16 mouse cellular contexts compared by ENCODE assay signal in the genomic region with DNA sequence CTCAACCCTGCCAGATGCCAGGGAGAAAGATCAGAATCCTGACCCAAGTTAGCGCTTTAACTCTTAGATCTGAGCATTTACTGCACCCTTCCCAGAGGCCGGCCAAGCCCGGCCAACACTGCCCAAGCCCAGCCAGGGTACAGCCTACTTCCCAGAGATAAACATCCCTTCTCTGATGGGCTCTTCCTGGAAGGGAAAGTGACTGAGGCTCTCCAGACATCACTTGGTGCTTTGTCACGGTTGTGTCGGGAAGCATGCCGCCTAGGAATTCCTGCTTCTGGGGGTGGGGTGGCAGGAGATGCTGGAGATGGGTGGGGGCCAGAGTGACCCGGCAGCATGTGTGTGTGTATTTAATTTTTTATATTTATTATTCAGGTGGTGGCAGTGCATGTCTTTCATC. TPM values are rescaled to one million over a fixed set of nuclear protein-coding genes. Genes with fewer than 3 reads are reported as not detected.
A peak's percentile ranks its signal among the peaks of the same experiment; 100 is the strongest.
DNase-seq lines count a peak whose midpoint lies in the region; ATAC-seq lines count a peak whose summit lies in the region.
"Had no signal": no experiment of that assay in that cellular context is flagged by ENCODE, and none has a peak within 500 bp of the region (broad histone marks: within the 10 kb centered on the region; RNA-seq: fewer than 3 reads in every experiment).

No protein-coding gene starts in this region.

- intact Hi-C loops in heart, postnatal 36 days (cut with DNase I) = no loop called here
- intact Hi-C loops in left cerebral cortex, postnatal 25 days (cut with DNase I) = no loop called here

- H3K36me3 ChIP-seq in kidney, embryonic 15.5 days = peaks cover 47% of the 10 kb centered on the region
- peaks cover 13% of the 10 kb centered on the region for H3K36me3 ChIP-seq in lung, embryonic 16.5 days (ENCODE audit: control insufficient read depth, insufficient read depth, low read length)
- peaks cover 24% of the 10 kb centered on the region for H3K36me3 ChIP-seq in hindbrain, embryonic 13.5 days

- 69% methylated on average over 7 of the region's 7 CpGs for WGBS in kidney, embryonic 15.5 days
- 38% methylated on average over 7 of the region's 7 CpGs for WGBS in lung, embryonic 16.5 days
- 92% methylated on average over 7 of the region's 7 CpGs for WGBS in hindbrain, embryonic 13.5 days

- no peaks in the 10 kb centered on the region for H3K27me3 ChIP-seq in kidney, embryonic 15.5 days
- no peaks in the 10 kb centered on the region for H3K27me3 ChIP-seq in lung, embryonic 16.5 days (ENCODE audit: control insufficient read depth, insufficient read depth, low read depth, low read length)
- no peaks in the 10 kb centered on the region for H3K27me3 ChIP-seq in hindbrain, embryonic 13.5 days
- H3K27me3 ChIP-seq: midbrain, embryonic 13.5 days had no signal

- no peak for ATAC-seq in kidney, embryonic 15.5 days (replicated peaks; ENCODE audit: low FRiP score)
- peak; percentile 47; the same call in 1 of the 2 replicates for ATAC-seq in lung, embryonic 16.5 days (ENCODE audit: low read depth)
- no peak for ATAC-seq in hindbrain, embryonic 13.5 days (ENCODE audit: low FRiP score)
- ATAC-seq: hindbrain, postnatal 0 days; midbrain, embryonic 13.5 days had no signal

- DNase-seq in heart, adult 11 months = peak; percentile 91
- no peak for DNase-seq in heart, postnatal 36 days
- DNase-seq in kidney, adult 8-10 months = no peak
- DNase-seq in Muller cell, postnatal 12 days (ENCODE audit: inconsistent ontology term) = peak; percentile 27
- DNase-seq in left cerebral cortex, postnatal 25 days (ENCODE audit: low spot score in 2 of 2) = no peak
- DNase-seq: adrenal gland, adult 8-10 months; cerebellum, postnatal 10 days; left cerebral cortex, postnatal 4 days; thymus, adult 2 months had no signal

- peak overlapping the region; percentile 15; the same call in 1 of the 2 replicates for H3K27ac ChIP-seq in kidney, embryonic 15.5 days
- peak overlapping the region; percentile 36 for H3K27ac ChIP-seq in lung, embryonic 16.5 days (ENCODE audit: low read length)
- no peak overlapping the region for H3K27ac ChIP-seq in hindbrain, embryonic 13.5 days
- H3K27ac ChIP-seq: hindbrain, postnatal 0 days; macrophage; midbrain, embryonic 13.5 days had no signal

- H3K9ac ChIP-seq in kidney, embryonic 15.5 days = no peak overlapping the region
- no peak overlapping the region for H3K9ac ChIP-seq in lung, embryonic 16.5 days (ENCODE audit: low read length)
- H3K9ac ChIP-seq in hindbrain, embryonic 13.5 days = no peak overlapping the region
- H3K9ac ChIP-seq: midbrain, embryonic 13.5 days had no signal

- no peak overlapping the region for H3K4me2 ChIP-seq in kidney, embryonic 15.5 days
- no peak overlapping the region for H3K4me2 ChIP-seq in lung, embryonic 16.5 days (ENCODE audit: low read depth, low read length)
- no peak overlapping the region for H3K4me2 ChIP-seq in hindbrain, embryonic 13.5 days
- H3K4me2 ChIP-seq: midbrain, embryonic 13.5 days had no signal

- no peaks in the 10 kb centered on the region for H3K9me3 ChIP-seq in kidney, embryonic 15.5 days (replicated peaks)
- no peaks in the 10 kb centered on the region; the same call in 1 of the 2 replicates for H3K9me3 ChIP-seq in lung, embryonic 16.5 days (ENCODE audit: control insufficient read depth, low read length)
- H3K9me3 ChIP-seq in hindbrain, embryonic 13.5 days = no peaks in the 10 kb centered on the region
- H3K9me3 ChIP-seq: midbrain, embryonic 13.5 days had no signal

- peaks cover 51% of the 10 kb centered on the region for H3K4me1 ChIP-seq in kidney, embryonic 15.5 days
- H3K4me1 ChIP-seq in lung, embryonic 16.5 days (replicated peaks; ENCODE audit: control insufficient read depth, insufficient read depth, low read length) = peaks cover 59% of the 10 kb centered on the region
- peaks cover 41% of the 10 kb centered on the region for H3K4me1 ChIP-seq in hindbrain, embryonic 13.5 days (replicated peaks)

- H3K4me3 ChIP-seq in kidney, embryonic 15.5 days (replicated peaks) = no peak overlapping the region
- H3K4me3 ChIP-seq in lung, embryonic 16.5 days (ENCODE audit: low read length) = no peak overlapping the region
- no peak overlapping the region for H3K4me3 ChIP-seq in hindbrain, embryonic 13.5 days
- H3K4me3 ChIP-seq: midbrain, embryonic 13.5 days had no signal

RNA-seq across cellular contexts. Expression of a gene that starts 11.6 kb away (rescaled TPM):
- total RNA-seq in heart, postnatal 36 days (2021) = 10 to 100 TPM; 16.5 to 20.5 TPM
- polyA plus RNA-seq in kidney, embryonic 15.5 days (2015; fragmentation: Nextera tagmentation; extraction: Ambion mirVana) = 63.7 and 66.7 TPM in 2 replicates
- polyA plus RNA-seq in lung, embryonic 16.5 days (2015; fragmentation: Nextera tagmentation; extraction: Ambion mirVana) = 129 and 130 TPM in 2 replicates
- polyA plus RNA-seq in hindbrain, embryonic 13.5 days (2015; fragmentation: Nextera tagmentation; extraction: Ambion mirVana) = 73.0 and 73.7 TPM in 2 replicates
- total RNA-seq in left cerebral cortex, postnatal 25 days (2021) = 10 to 100 TPM; 26.7 to 31.7 TPM

RNA-seq across cellular contexts. Expression of a gene that starts 30.3 kb away (rescaled TPM):
- not detected for total RNA-seq in heart, postnatal 36 days (2021)
- polyA plus RNA-seq in kidney, embryonic 15.5 days (2015; fragmentation: Nextera tagmentation; extraction: Ambion mirVana) = 0.74 and 1.2 TPM in 2 replicates
- polyA plus RNA-seq in lung, embryonic 16.5 days (2015; fragmentation: Nextera tagmentation; extraction: Ambion mirVana) = 0.90 and 3.1 TPM in 2 replicates
- polyA plus RNA-seq in hindbrain, embryonic 13.5 days (2015; fragmentation: Nextera tagmentation; extraction: Ambion mirVana) = 0.48 and 0.52 TPM in 2 replicates
- under 1 TPM in 1 of 2 experiments, not detected in 1; 0.44 TPM for total RNA-seq in left cerebral cortex, postnatal 25 days (2021)
- total RNA-seq: heart, adult 18-20 months; hindbrain, postnatal 0 days; left cerebral cortex, postnatal 4 days had no signal
- polyA plus RNA-seq: macrophage had no signal

RNA-seq across cellular contexts. Expression of a gene that starts 55.9 kb away (rescaled TPM):
- 1 to 10 TPM; 6.3 to 8.2 TPM for total RNA-seq in heart, postnatal 36 days (2021)
- 21.3 and 22.0 TPM in 2 replicates for polyA plus RNA-seq in kidney, embryonic 15.5 days (2015; fragmentation: Nextera tagmentation; extraction: Ambion mirVana)
- 15.4 and 15.9 TPM in 2 replicates for polyA plus RNA-seq in lung, embryonic 16.5 days (2015; fragmentation: Nextera tagmentation; extraction: Ambion mirVana)
- 21.9 and 22.4 TPM in 2 replicates for polyA plus RNA-seq in hindbrain, embryonic 13.5 days (2015; fragmentation: Nextera tagmentation; extraction: Ambion mirVana)
- total RNA-seq in left cerebral cortex, postnatal 25 days (2021) = 10 to 100 TPM; 12.6 to 13.5 TPM

RNA-seq across cellular contexts. Expression of a gene that starts 56.1 kb away (rescaled TPM):
- total RNA-seq in heart, postnatal 36 days (2021) = 10 to 100 TPM; 14.9 to 15.6 TPM
- 44.4 and 45.3 TPM in 2 replicates for polyA plus RNA-seq in kidney, embryonic 15.5 days (2015; fragmentation: Nextera tagmentation; extraction: Ambion mirVana)
- polyA plus RNA-seq in lung, embryonic 16.5 days (2015; fragmentation: Nextera tagmentation; extraction: Ambion mirVana) = 39.8 and 40.3 TPM in 2 replicates
- 45.0 and 46.9 TPM in 2 replicates for polyA plus RNA-seq in hindbrain, embryonic 13.5 days (2015; fragmentation: Nextera tagmentation; extraction: Ambion mirVana)
- total RNA-seq in left cerebral cortex, postnatal 25 days (2021) = 10 to 100 TPM; 27.9 to 28.2 TPM

Comparison
In these comparisons a context has a peak if more than half of its experiments do, and no peak if none do; other contexts are left out.
1. DNase-seq: peak in heart, adult 11 months (single experiment) and Muller cell, postnatal 12 days (single experiment); none in heart, postnatal 36 days (0 of 2), kidney, adult 8-10 months (0 of 2) and left cerebral cortex, postnatal 25 days (0 of 2).